Mouse (Mus musculus): ENCODE measurements at regions not wholly inside any gene's neighbourhood (a gene's known extent, or its start where the extent isn't known, plus 50 kb on each side); places are given as distances from the start of the nearest gene placed in this dataset.

- Histone ChIP-seq H3K4me3 (replicated peaks) (no peak overlapping the region), H3K4me2 (replicated peaks) (no peak overlapping the region), H3K27ac (peak overlapping the region; percentile 87), H3K4me1 (replicated peaks) (peaks cover 5% of the 10 kb centered on the region; the same call in 1 of the 2 replicates), H3K27me3 (replicated peaks) (no peaks in the 10 kb centered on the region), H3K9ac (no peak overlapping the region), H3K36me3 (no peaks in the 10 kb centered on the region), H3K9me3 (no peaks in the 10 kb centered on the region)
- peak; percentile 47 for ATAC-seq
- 29% methylated on average over 9 of the region's 9 CpGs for WGBS
These were observed 113.6 kb upstream of the Ercc6l2 start for GRCm38 (mm10) chr13:63701199-63702175.

DNA sequence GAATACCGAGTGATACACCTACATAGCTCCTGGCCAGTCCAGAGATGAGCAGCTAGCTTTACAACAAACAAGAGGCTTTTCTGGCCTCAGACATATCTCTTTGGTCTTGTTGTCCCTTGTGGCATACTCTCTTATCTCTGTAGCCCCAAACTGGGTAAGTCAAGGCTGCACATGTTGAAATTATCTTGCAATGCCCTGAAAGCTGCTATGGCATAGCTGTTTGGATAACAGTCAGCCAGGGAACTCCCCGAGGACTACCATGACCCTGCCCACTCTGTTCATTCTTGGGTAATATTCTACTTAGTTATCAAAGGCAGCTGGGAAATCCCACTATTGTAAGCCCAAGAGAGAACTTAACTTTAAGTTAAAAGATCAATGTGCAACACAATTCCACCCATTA, 106.5 kb upstream of the Ercc6l2 start:
- H3K9me3 ChIP-seq: no peaks in the 10 kb centered on the region
- ATAC-seq: no peak
- peaks cover 2% of the 10 kb centered on the region; the same call in 1 of the 2 replicates for H3K4me1 ChIP-seq (replicated peaks)
- no peak overlapping the region for H3K4me3 ChIP-seq (replicated peaks)
- 79% methylated on average over 2 of the region's 2 CpGs for WGBS
- no peak overlapping the region for H3K27ac ChIP-seq
- no peaks in the 10 kb centered on the region for H3K36me3 ChIP-seq
- H3K4me2 ChIP-seq (replicated peaks): no peak overlapping the region
- no peaks in the 10 kb centered on the region for H3K27me3 ChIP-seq (replicated peaks)
- H3K9ac ChIP-seq: no peak overlapping the region

GRCm38 (mm10) chr13:63713137-63713536, 101.9 kb upstream of the Ercc6l2 start:
- no peaks in the 10 kb centered on the region for H3K4me1 ChIP-seq (replicated peaks)
- H3K9me3 ChIP-seq: no peaks in the 10 kb centered on the region
- H3K27me3 ChIP-seq (replicated peaks): no peaks in the 10 kb centered on the region
- H3K27ac ChIP-seq: no peak overlapping the region
- no peak overlapping the region for H3K4me3 ChIP-seq (replicated peaks)
- no peak overlapping the region for H3K9ac ChIP-seq
- WGBS: 90% methylated on average over 3 of the region's 3 CpGs
- no peak overlapping the region for H3K4me2 ChIP-seq (replicated peaks)
- ATAC-seq: no peak
- H3K36me3 ChIP-seq: no peaks in the 10 kb centered on the region

DNA sequence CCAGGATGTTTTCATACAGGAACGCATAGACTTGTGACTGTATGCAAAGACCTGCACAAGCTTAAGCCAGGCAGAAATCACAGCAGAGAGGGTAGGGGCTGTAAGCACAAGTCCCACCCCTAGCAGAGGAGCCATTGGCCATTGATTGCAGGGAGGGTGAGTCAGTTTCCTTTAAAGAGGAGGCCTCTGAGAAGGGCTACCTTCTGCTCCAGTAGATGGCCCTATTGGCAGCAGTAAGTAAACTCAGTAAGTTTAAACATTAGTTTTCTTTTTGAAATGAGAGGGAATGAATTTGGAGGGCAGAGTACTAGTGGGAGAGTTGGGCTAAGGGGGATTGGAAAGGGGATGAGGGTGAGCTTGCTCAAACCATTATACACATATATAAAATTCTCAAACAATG, 98.5 kb upstream of the Ercc6l2 start:
- no peak for ATAC-seq
- Histone ChIP-seq H3K36me3 (no peaks in the 10 kb centered on the region), H3K27ac (no peak overlapping the region), H3K4me2 (replicated peaks) (no peak overlapping the region), H3K9me3 (no peaks in the 10 kb centered on the region), H3K9ac (no peak overlapping the region), H3K4me1 (replicated peaks) (peaks cover 11% of the 10 kb centered on the region), H3K27me3 (replicated peaks) (no peaks in the 10 kb centered on the region), H3K4me3 (replicated peaks) (no peak overlapping the region)
- WGBS: 60% methylated on average over 1 of the region's 1 CpGs

DNA sequence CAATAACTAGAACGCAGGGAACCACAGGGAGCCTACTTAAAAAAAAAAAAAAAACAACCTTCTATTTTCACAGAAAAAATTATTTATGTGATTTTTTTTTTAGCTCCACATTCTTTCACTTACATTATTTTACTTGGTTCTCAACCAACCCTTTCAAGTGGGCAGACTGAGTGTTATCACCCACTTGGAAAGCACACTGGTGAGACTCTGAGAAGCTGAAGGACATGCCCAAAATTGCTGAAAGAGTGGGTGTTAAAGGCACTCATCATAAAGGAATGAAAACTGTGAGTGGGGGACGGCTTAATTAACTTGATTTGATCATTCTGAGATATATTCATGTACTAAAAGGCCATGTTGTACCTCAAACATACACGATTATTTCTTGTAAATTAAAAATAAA, 97.8 kb upstream of the Ercc6l2 start:
- Histone ChIP-seq H3K4me3 (replicated peaks) (no peak overlapping the region), H3K9me3 (no peaks in the 10 kb centered on the region), H3K27me3 (replicated peaks) (no peaks in the 10 kb centered on the region), H3K36me3 (no peaks in the 10 kb centered on the region), H3K9ac (no peak overlapping the region), H3K4me1 (replicated peaks) (peaks cover 11% of the 10 kb centered on the region), H3K27ac (no peak overlapping the region), H3K4me2 (replicated peaks) (no peak overlapping the region)
- 86% methylated on average over 3 of the region's 3 CpGs for WGBS
- ATAC-seq: no peak

DNA sequence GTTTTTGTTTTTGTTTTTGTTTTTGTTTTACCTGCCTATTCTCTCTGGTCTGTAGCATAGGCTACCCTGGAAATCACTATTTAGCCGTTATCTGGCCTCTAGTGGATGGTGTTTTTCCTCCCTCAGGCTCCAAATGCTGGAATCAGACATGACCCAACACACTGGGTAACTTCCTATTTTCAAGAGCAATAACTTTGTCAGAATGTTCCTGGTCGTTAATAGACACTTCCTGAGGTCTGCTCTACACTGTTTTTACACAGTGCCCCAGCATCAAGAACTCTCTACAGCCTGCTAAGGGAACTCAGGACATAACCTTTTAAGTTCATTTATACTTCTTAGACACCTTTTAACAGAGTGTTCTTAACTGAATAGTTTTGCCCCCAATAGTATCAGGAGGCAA, 96.3 kb upstream of the Ercc6l2 start:
- no peaks in the 10 kb centered on the region for H3K36me3 ChIP-seq
- H3K4me1 ChIP-seq (replicated peaks): peaks cover 11% of the 10 kb centered on the region
- H3K9me3 ChIP-seq: no peaks in the 10 kb centered on the region
- no peak overlapping the region for H3K4me2 ChIP-seq (replicated peaks)
- ATAC-seq: no peak
- WGBS: 48% methylated on average over 2 of the region's 2 CpGs
- no peak overlapping the region for H3K4me3 ChIP-seq (replicated peaks)
- peak overlapping the region; percentile 33 for H3K27ac ChIP-seq
- no peaks in the 10 kb centered on the region for H3K27me3 ChIP-seq (replicated peaks)
- no peak overlapping the region for H3K9ac ChIP-seq

- peak; percentile 74 for ATAC-seq
- H3K9me3 ChIP-seq: no peaks in the 10 kb centered on the region
- no peak overlapping the region for H3K9ac ChIP-seq
- no peaks in the 10 kb centered on the region for H3K27me3 ChIP-seq (replicated peaks)
- H3K4me1 ChIP-seq (replicated peaks): peaks cover 13% of the 10 kb centered on the region
- peak overlapping the region; percentile 33 for H3K27ac ChIP-seq
- no peaks in the 10 kb centered on the region for H3K36me3 ChIP-seq
- H3K4me3 ChIP-seq (replicated peaks): no peak overlapping the region
- 18% methylated on average over 8 of the region's 8 CpGs for WGBS
- H3K4me2 ChIP-seq (replicated peaks): no peak overlapping the region
These were observed 95.5 kb upstream of the Ercc6l2 start for GRCm38 (mm10) chr13:63719351-63720207.

DNA sequence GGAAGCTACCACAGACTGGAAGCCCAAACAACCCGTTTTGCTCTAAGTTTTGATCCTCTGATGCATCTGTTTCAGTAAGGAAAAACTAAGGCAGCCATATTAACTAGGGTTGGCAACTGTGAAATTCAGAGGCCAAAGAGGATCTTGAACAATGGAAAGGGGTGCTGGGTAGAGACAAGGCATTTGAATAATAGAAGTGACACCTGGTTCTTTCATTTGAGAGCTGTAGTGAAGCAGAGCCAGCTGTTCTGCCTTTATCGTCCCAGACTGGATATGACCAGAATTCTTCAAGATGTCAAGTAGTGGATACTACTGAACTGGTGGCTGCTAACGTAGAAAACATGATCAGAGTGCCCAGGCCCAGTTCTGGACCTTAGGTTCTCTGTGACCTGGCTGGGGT, 94.4 kb upstream of the Ercc6l2 start:
- H3K9ac ChIP-seq: no peak overlapping the region
- H3K27ac ChIP-seq: no peak overlapping the region
- H3K4me1 ChIP-seq (replicated peaks): peaks cover 19% of the 10 kb centered on the region

DNA sequence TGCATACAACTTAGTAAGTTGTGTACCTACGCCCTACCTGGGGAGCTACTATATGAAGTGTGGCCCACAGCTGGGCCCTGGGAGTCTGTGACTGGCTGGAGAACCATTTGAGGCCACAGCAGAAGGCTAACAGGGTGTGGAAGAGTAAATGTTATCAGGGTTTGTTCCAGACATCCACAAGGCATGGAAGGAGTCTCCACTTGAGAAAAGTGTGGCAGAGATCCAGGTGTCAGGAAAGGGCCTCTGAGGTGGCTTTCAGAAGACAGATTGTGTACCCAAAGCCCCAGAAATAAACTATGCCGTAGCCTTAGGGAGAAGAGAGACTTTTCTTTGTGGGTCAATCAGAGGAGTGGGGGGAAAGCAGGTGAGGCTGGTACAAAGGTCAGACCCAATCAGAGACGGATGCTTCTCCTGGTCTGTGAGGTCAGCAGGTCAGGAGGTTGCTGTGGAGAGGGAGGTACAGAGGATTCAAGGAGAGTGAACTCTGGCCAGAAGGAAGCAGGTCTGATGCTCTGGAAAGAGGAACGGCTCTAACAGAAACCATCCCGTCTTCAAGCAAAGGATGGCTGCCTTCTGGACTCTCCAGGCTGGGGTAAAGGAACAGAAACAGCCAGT, 93.9 kb upstream of the Ercc6l2 start:
- Histone ChIP-seq H3K4me3 (replicated peaks) (no peak overlapping the region), H3K36me3 (no peaks in the 10 kb centered on the region), H3K4me2 (replicated peaks) (no peak overlapping the region), H3K4me1 (replicated peaks) (peaks cover 21% of the 10 kb centered on the region), H3K27ac (no peak overlapping the region), H3K9me3 (no peaks in the 10 kb centered on the region), H3K9ac (no peak overlapping the region), H3K27me3 (replicated peaks) (no peaks in the 10 kb centered on the region)
- no peak for ATAC-seq
- 55% methylated on average over 5 of the region's 5 CpGs for WGBS

More for the DNA sequence above, 94.4 kb upstream of the Ercc6l2 start:
- H3K4me2 ChIP-seq (replicated peaks): no peak overlapping the region
- no peaks in the 10 kb centered on the region for H3K9me3 ChIP-seq
- no peak overlapping the region for H3K4me3 ChIP-seq (replicated peaks)
- WGBS: 73% methylated on average over 3 of the region's 3 CpGs
- no peaks in the 10 kb centered on the region for H3K27me3 ChIP-seq (replicated peaks)
- H3K36me3 ChIP-seq: no peaks in the 10 kb centered on the region
- ATAC-seq: no peak

- no peaks in the 10 kb centered on the region for H3K36me3 ChIP-seq
- no peaks in the 10 kb centered on the region for H3K9me3 ChIP-seq
- ATAC-seq: peak; percentile 42; the same call in 1 of the 2 replicates
- H3K4me1 ChIP-seq (replicated peaks): peaks cover 16% of the 10 kb centered on the region
- H3K9ac ChIP-seq: no peak overlapping the region
- WGBS: 83% methylated on average over 2 of the region's 2 CpGs
- peak overlapping the region; percentile 22; the same call in 1 of the 2 replicates for H3K27ac ChIP-seq
- no peak overlapping the region for H3K4me3 ChIP-seq (replicated peaks)
- H3K27me3 ChIP-seq (replicated peaks): no peaks in the 10 kb centered on the region
- no peak overlapping the region for H3K4me2 ChIP-seq (replicated peaks)
These were observed 90.7 kb upstream of the Ercc6l2 start for GRCm38 (mm10) chr13:63724293-63724692.

DNA sequence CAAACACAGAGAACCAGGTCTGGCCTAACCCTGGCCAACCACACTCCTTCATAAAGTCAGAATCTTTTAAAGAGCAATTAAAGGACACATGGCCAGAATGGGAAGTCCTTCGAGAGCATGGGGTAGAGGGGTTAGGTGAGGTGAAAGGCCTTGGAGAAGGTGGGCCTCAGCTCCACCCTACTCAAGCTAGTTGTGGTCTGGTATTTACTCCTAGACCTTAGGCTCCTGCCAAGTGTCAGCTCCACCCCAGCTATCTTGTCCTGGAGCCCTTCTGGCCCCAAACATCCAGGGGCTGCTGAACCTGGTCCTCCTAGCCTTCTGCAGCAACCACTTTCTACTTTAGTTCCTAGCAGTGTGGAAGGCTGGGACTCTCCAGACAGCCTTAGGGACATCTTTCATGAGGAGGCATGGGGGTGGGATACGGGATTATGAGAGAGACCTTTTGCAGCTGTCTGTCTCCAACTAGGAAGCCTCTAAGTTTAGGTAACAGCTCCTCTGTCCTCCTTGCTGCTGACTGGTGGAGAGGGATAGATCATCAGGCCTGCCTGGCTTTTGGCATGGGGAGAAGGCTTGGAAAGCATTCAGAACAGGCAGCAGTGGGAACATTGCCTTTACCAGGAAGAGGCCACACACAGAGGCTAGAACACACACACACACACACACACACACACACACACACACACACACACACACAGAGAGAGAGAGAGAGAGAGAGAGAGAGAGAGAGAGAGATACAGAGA, 90.0 kb upstream of the Ercc6l2 start:
- Histone ChIP-seq H3K9me3 (no peaks in the 10 kb centered on the region), H3K9ac (no peak overlapping the region), H3K27me3 (replicated peaks) (no peaks in the 10 kb centered on the region), H3K4me2 (replicated peaks) (no peak overlapping the region), H3K4me3 (replicated peaks) (no peak overlapping the region), H3K4me1 (replicated peaks) (peaks cover 11% of the 10 kb centered on the region; the same call in 1 of the 2 replicates), H3K36me3 (no peaks in the 10 kb centered on the region), H3K27ac (peak overlapping the region; percentile 22)
- 50% methylated on average over 2 of the region's 2 CpGs for WGBS
- peak; percentile 40; the same call in 1 of the 2 replicates for ATAC-seq
